23 mouse cellular contexts compared by ENCODE assay signal in the genomic region with DNA sequence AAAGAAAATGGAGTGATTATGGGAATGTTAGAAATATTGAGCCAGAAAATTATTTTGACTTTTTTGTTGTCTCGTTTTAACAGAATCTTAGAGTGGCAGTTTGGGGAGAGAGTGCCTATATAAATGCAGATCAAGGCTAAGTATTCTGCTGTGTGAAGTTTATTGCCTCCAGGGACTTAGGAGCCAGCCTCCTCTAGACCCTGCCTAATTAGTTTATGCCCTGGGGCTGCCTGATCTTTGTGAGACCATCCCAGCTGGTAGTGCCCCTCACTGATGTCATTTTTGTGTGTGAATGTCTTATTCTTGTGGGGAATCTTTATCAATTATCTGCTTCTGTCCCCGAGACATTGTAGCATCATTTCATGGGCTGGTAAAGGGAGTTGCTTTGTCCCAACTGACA.
DNase-seq lines count a peak whose midpoint lies in the region; ATAC-seq lines count a peak whose summit lies in the region.
"Had no signal": no experiment of that assay in that cellular context is flagged by ENCODE, and none has a peak within 500 bp of the region (broad histone marks: within the 10 kb centered on the region; RNA-seq: fewer than 3 reads in every experiment).

No protein-coding gene starts in this region.

- 25% methylated on average over 2 of the region's 2 CpGs for WGBS in hindbrain, embryonic 14.5 days
- 24% methylated on average over 2 of the region's 2 CpGs for WGBS in midbrain, embryonic 16.5 days

- H3K9ac ChIP-seq in hindbrain, embryonic 14.5 days, result no peak overlapping the region
- H3K9ac ChIP-seq in midbrain, embryonic 16.5 days (ENCODE audit: low read depth, low read length), result no peak overlapping the region
- H3K9ac ChIP-seq: intestine, embryonic 15.5 days; liver, embryonic 13.5 days; lung, embryonic 14.5 days; neural tube, embryonic 12.5 days had no signal

- H3K4me2 ChIP-seq in hindbrain, embryonic 14.5 days (replicated peaks), result no peak overlapping the region
- H3K4me2 ChIP-seq in midbrain, embryonic 16.5 days (ENCODE audit: low read length), result no peak overlapping the region
- H3K4me2 ChIP-seq: intestine, embryonic 15.5 days; liver, embryonic 13.5 days; lung, embryonic 14.5 days; neural tube, embryonic 12.5 days had no signal

- peaks cover 44% of the 10 kb centered on the region for H3K4me1 ChIP-seq in hindbrain, embryonic 14.5 days (replicated peaks; ENCODE audit: control insufficient read depth, insufficient read depth, low read length)
- peaks cover 30% of the 10 kb centered on the region for H3K4me1 ChIP-seq in midbrain, embryonic 16.5 days (ENCODE audit: control insufficient read depth, insufficient read depth, low read length)
- H3K4me1 ChIP-seq: intestine, embryonic 15.5 days; liver, embryonic 13.5 days had no signal

- ATAC-seq in hindbrain, embryonic 14.5 days (ENCODE audit: low FRiP score), result peak; percentile 44; the same call in 1 of the 2 replicates
- peak; percentile 52; the same call in 1 of the 2 replicates for ATAC-seq in midbrain, embryonic 16.5 days
- ATAC-seq in CD4-positive, CD25-positive, alpha-beta regulatory T cell, adult 4 months, result no peak
- ATAC-seq: forebrain, embryonic 16.5 days; intestine, embryonic 15.5 days had no signal

- no peaks in the 10 kb centered on the region for H3K36me3 ChIP-seq in hindbrain, embryonic 14.5 days (replicated peaks; ENCODE audit: control insufficient read depth, insufficient read depth)
- H3K36me3 ChIP-seq in midbrain, embryonic 16.5 days (ENCODE audit: control insufficient read depth, insufficient read depth, low read length), result no peaks in the 10 kb centered on the region
- H3K36me3 ChIP-seq: intestine, embryonic 15.5 days; liver, embryonic 13.5 days; neural tube, embryonic 12.5 days had no signal

- H3K9me3 ChIP-seq in hindbrain, embryonic 14.5 days (ENCODE audit: control insufficient read depth, low read length), result no peaks in the 10 kb centered on the region
- H3K9me3 ChIP-seq in midbrain, embryonic 16.5 days (replicated peaks; ENCODE audit: control insufficient read depth, low read length, poor library complexity, severe bottlenecking), result no peaks in the 10 kb centered on the region
- H3K9me3 ChIP-seq: intestine, embryonic 15.5 days; liver, embryonic 13.5 days; megakaryocyte, embryonic 14.5 days; neural tube, embryonic 12.5 days had no signal

- peak; percentile 27 for DNase-seq in heart, adult 11 months
- no peak for DNase-seq in heart, adult 18-20 months
- peak; percentile 37 for DNase-seq in embryo, embryonic 10.5 days (ENCODE audit: low spot score)
- DNase-seq in hindbrain, embryonic 14.5 days (ENCODE audit: low spot score), result peak; percentile 41
- no peak for DNase-seq in layer of hippocampus, adult 8-10 months (ENCODE audit: low spot score in 2 of 2)
- DNase-seq in spleen, adult 12 weeks (ENCODE audit: low spot score), result no peak
- DNase-seq: adrenal gland, adult 2 months; cerebellum, adult 11-12 months; cerebellum, postnatal 10 days; gastrocnemius, postnatal 36 days; kidney, adult 9 months; kidney, postnatal 14 days; layer of hippocampus, postnatal 36 days; liver, embryonic 13.5 days; lung, embryonic 14.5 days; right cerebral cortex, adult 18-20 months; thymus, adult 18-20 months had no signal

- no peak overlapping the region for H3K4me3 ChIP-seq in hindbrain, embryonic 14.5 days (replicated peaks; ENCODE audit: low read length)
- H3K4me3 ChIP-seq in midbrain, embryonic 16.5 days (ENCODE audit: low read depth, low read length), result no peak overlapping the region
- H3K4me3 ChIP-seq: intestine, embryonic 15.5 days; liver, embryonic 13.5 days; megakaryocyte, embryonic 14.5 days; neural tube, embryonic 12.5 days had no signal

- no peaks in the 10 kb centered on the region for H3K27me3 ChIP-seq in hindbrain, embryonic 14.5 days (ENCODE audit: control insufficient read depth, insufficient read depth, low read length)
- no peaks in the 10 kb centered on the region for H3K27me3 ChIP-seq in midbrain, embryonic 16.5 days (ENCODE audit: control insufficient read depth, insufficient read depth, low read depth, low read length)
- H3K27me3 ChIP-seq: intestine, embryonic 15.5 days; liver, embryonic 13.5 days; megakaryocyte, embryonic 14.5 days; neural tube, embryonic 12.5 days had no signal

- no peak overlapping the region for H3K27ac ChIP-seq in hindbrain, embryonic 14.5 days
- peak overlapping the region; percentile 28; the same call in 1 of the 2 replicates for H3K27ac ChIP-seq in midbrain, embryonic 16.5 days (ENCODE audit: low read length)
- H3K27ac ChIP-seq: intestine, embryonic 15.5 days; liver, embryonic 13.5 days; neural tube, embryonic 12.5 days had no signal

Comparison
In these comparisons a context has a peak if more than half of its experiments do, and no peak if none do; other contexts are left out.
1. DNase-seq: peak in heart, adult 11 months (single experiment), embryo, embryonic 10.5 days (single experiment) and hindbrain, embryonic 14.5 days (single experiment); none in heart, adult 18-20 months (0 of 2), layer of hippocampus, adult 8-10 months (0 of 2) and spleen, adult 12 weeks (single experiment).